Mouse (Mus musculus) heart, postnatal 0 days (tissue): ENCODE results near the gene Lrrc8e. TPM values are rescaled to one million over a fixed set of nuclear protein-coding genes. Genes with fewer than 3 reads are reported as not detected.

ENCODE experiments used
- ATAC-seq: fragments of 200-750 bp; cut with Nextera tagmentation; 2 replicates; pipeline ENCODE4 v1.8.0; 2017; ENCODE audit warnings: low read depth, moderate number of reproducible peaks, moderate library complexity; ENCODE audit not compliant: insufficient read depth
- DNase-seq: peaks from one replicate; pipeline ENCODE4 v3.0.0-alpha.2; 2016; ENCODE audit warnings: low spot score
- H3K27ac ChIP-seq: fragments of 300-500 bp; sonication (generic); 2 replicates; pipeline ENCODE4 v1.5.1; 2014; ENCODE audit warnings: low read depth, mild to moderate bottlenecking
- H3K27me3 ChIP-seq: fragments of 300-500 bp; sonication (generic); 2 replicates; pipeline ENCODE4 v1.6.1; 2014; ENCODE audit warnings: low read length, mixed read lengths; ENCODE audit not compliant: control insufficient read depth, insufficient read depth
- H3K36me3 ChIP-seq: fragments of 300-500 bp; sonication (generic); replicated peaks from 2 replicates; pipeline ENCODE4 v1.6.1; 2014; ENCODE audit warnings: low read length, mixed read lengths; ENCODE audit not compliant: control insufficient read depth, insufficient read depth
- H3K4me1 ChIP-seq: fragments of 300-500 bp; sonication (generic); 2 replicates; pipeline ENCODE4 v1.6.1; 2014; ENCODE audit warnings: antibody characterized with exemption; ENCODE audit not compliant: control insufficient read depth, insufficient read depth
- H3K4me2 ChIP-seq: fragments of 300-500 bp; sonication (generic); 2 replicates; pipeline ENCODE4 v1.6.1; 2014; ENCODE audit warnings: low read depth, mild to moderate bottlenecking, low read length, moderate library complexity
- H3K4me3 ChIP-seq: fragments of 300-500 bp; sonication (generic); 2 replicates; pipeline ENCODE4 v1.5.1; 2014; ENCODE audit warnings: low read depth, low read length
- H3K9ac ChIP-seq: fragments of 300-500 bp; sonication (generic); replicated peaks from 2 replicates; pipeline ENCODE4 v1.6.1; 2014; ENCODE audit warnings: low read depth, low read length, mixed read lengths
- H3K9me3 ChIP-seq: fragments of 300-500 bp; sonication (generic); replicated peaks from 2 replicates; pipeline ENCODE4 v1.6.1; 2016; ENCODE audit warnings: low read length; ENCODE audit not compliant: control insufficient read depth
- CTCF ChIP-seq: IDR thresholded peaks from 2 replicates; pipeline ENCODE4 v1.5.1; 2016; ENCODE audit warnings: antibody characterized with exemption, control low read depth, low read depth
- EP300 ChIP-seq: IDR thresholded peaks from 2 replicates; pipeline ENCODE4 v1.6.1; 2016; ENCODE audit warnings: antibody characterized with exemption, low read depth
- WGBS: fragments of 180-500 bp; shearing (Covaris S2); extraction: QIAGEN DNeasy Blood & Tissue Kit; methylation state at CpG from one replicate; pipeline ENCODE4 v1.1.7; 2014; 5-methylcytosine and 5-hydroxymethylcytosine counted together
- polyA plus RNA-seq: library from polyadenylated mRNA; unstranded; fragments of >200 nt; fragmentation: Nextera tagmentation; extraction: Ambion mirVana; gene quantifications from 2 replicates; pipeline ENCODE4 v1.2.1, GENCODE M21; 2015
- total RNA-seq: library from RNA; depleted of rRNA; stranded (reverse); fragments of >200 nt; gene quantifications from 2 replicates; pipeline ENCODE4 v1.2.3, GENCODE M21; 2014; ENCODE audit warnings: low replicate concordance

Gene Lrrc8e
- total and polyA plus RNA-seq, 2 experiments from 2014 or later = 0.08 TPM

DNA sequence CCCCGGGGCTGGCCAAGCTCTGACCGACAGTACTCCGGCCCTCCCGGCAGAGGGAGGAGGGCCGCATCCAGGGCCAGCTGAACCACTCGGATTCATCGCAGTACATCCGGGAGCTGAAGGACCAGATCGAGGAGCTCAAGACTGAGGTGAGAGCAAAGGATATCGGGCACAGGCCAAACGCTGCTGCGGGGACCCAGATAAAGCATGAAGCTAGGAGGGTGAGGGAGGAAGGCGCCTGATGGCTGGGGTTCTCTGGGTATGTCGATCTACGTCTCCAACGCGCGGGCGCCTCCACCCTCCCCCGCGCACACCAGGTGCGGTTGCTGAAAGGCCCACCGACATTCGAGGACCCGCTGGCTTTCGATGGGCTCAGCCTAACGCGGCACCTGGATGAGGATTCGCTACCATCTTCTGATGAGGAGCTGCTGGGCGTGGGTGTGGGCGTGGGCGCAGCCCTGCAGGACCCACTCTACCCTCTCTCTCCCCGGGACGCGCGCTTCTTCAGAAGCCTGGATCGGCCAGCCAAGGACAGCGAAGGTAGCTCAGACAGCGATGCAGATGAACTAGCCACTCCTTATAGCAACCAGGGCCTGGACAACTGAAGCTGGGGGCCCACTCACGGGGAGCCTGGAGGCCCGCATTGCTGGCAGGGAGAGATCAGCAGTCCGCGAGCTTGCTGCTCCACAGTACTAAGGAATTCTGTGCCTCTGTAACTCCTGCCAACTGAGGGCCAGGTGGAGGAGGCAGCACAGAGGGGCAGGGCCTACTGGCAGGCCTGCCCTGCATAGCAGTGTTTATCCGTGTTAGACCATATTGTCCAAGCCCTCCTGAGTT lies 20.2 kb upstream of the Lrrc8e start:
- ATAC-seq = peak; percentile 45
- no peak for DNase-seq
- WGBS = 22% methylated on average over 44 of the region's 44 CpGs
- peaks cover 7% of the 10 kb centered on the region; the same call in 1 of the 2 replicates for H3K36me3 ChIP-seq
- TF ChIP-seq CTCF = no peak
- TF ChIP-seq EP300 = no peak
- no peak overlapping the region for H3K9ac ChIP-seq
- 0 out of 2 replicates have a peak, but pooled peaks cover 4% of the 10 kb centered on the region for H3K4me1 ChIP-seq
- H3K27me3 ChIP-seq = peaks cover 24% of the 10 kb centered on the region
- H3K4me3 ChIP-seq = no peak overlapping the region
- H3K27ac ChIP-seq = no peak overlapping the region
- peak overlapping the region; percentile 13; the same call in 1 of the 2 replicates for H3K4me2 ChIP-seq
- H3K9me3 ChIP-seq = no peaks in the 10 kb centered on the region

DNA sequence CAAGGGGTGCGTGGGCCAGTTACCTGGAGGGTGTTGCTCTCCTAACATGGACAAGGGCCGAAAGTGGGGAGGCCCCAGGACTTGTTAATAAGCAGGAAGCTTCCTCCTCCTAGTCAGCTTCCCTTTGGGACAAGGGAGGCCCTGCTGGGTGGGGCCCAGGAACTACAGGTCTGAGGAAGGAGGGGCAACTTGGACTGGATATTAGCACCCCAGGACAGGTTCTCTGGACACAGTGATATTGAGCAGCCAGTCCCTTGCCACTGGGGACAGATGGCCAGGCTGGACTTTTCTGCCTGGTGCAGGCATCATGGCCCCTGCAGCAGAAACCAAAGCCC lies 19.6 kb upstream of the Lrrc8e start:
- TF ChIP-seq CTCF (no peak), EP300 (no peak)
- Histone ChIP-seq H3K27ac (no peak overlapping the region), H3K4me2 (no peak overlapping the region), H3K4me3 (no peak overlapping the region), H3K4me1 (0 out of 2 replicates have a peak, but pooled peaks cover 4% of the 10 kb centered on the region), H3K36me3 (peaks cover 7% of the 10 kb centered on the region; the same call in 1 of the 2 replicates), H3K27me3 (peaks cover 24% of the 10 kb centered on the region), H3K9ac (no peak overlapping the region), H3K9me3 (no peaks in the 10 kb centered on the region)
- DNase-seq (no peak), ATAC-seq (peak; percentile 7; the same call in 1 of the 2 replicates)
- 75% methylated on average over 2 of the region's 2 CpGs for WGBS

DNA sequence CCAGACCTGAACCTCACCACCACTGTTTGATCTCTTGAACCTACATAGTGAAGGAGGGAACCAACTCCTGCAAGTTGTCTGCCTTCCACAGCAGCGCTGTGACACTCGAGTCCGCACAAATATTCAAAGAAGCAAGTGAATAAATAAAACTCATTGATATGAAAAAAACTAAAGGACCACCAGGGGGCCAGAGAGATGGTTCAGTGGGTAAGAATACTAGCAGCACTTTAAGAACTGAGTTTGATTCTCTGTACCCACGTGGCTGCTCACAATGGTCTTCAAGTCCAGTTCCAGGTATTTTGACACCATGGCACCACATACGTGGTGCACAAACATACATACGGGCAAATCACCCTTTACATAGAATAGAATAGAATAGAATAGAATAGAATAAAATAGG lies 15.5 kb upstream of the Lrrc8e start:
- Histone ChIP-seq H3K4me1 (peaks cover 18% of the 10 kb centered on the region; the same call in 1 of the 2 replicates), H3K4me2 (no peak overlapping the region), H3K4me3 (no peak overlapping the region), H3K27ac (no peak overlapping the region), H3K27me3 (peaks cover 37% of the 10 kb centered on the region), H3K9me3 (no peaks in the 10 kb centered on the region), H3K36me3 (no peaks in the 10 kb centered on the region), H3K9ac (no peak overlapping the region)
- ATAC-seq (no peak), DNase-seq (no peak)
- WGBS = 75% methylated on average over 6 of the region's 6 CpGs
- TF ChIP-seq CTCF = no peak
- no peak for TF ChIP-seq EP300

DNA sequence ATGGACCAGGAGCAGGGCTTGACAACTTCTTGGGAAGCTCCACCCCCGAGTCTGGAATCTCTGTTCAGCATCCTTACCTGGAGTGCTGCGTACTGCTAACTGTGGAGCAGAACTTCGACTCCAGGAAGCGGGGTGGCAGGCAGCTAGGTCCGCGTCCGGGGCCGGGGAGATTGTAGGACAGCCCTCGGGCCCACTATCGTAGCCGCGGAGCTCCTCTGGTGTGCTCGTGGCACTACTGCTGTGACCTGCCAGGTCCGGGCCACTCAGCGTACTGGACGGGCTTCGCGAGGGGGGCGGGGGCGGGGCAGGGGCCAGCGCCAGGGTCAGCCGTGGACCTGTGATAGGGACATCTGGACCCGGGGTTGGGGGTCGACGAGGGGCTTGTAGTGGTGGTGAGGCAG lies 13.8 kb upstream of the Lrrc8e start:
- DNase-seq (no peak), ATAC-seq (peak; percentile 8; the same call in 1 of the 2 replicates)
- Histone ChIP-seq H3K36me3 (no peaks in the 10 kb centered on the region), H3K4me2 (peak overlapping the region; percentile 57), H3K27me3 (peaks cover 51% of the 10 kb centered on the region), H3K9ac (no peak overlapping the region), H3K27ac (no peak overlapping the region), H3K4me1 (peaks cover 22% of the 10 kb centered on the region), H3K9me3 (no peaks in the 10 kb centered on the region), H3K4me3 (peak overlapping the region; percentile 41)
- TF ChIP-seq CTCF (no peak), EP300 (no peak)
- 2% methylated on average over 25 of the region's 25 CpGs for WGBS

DNA sequence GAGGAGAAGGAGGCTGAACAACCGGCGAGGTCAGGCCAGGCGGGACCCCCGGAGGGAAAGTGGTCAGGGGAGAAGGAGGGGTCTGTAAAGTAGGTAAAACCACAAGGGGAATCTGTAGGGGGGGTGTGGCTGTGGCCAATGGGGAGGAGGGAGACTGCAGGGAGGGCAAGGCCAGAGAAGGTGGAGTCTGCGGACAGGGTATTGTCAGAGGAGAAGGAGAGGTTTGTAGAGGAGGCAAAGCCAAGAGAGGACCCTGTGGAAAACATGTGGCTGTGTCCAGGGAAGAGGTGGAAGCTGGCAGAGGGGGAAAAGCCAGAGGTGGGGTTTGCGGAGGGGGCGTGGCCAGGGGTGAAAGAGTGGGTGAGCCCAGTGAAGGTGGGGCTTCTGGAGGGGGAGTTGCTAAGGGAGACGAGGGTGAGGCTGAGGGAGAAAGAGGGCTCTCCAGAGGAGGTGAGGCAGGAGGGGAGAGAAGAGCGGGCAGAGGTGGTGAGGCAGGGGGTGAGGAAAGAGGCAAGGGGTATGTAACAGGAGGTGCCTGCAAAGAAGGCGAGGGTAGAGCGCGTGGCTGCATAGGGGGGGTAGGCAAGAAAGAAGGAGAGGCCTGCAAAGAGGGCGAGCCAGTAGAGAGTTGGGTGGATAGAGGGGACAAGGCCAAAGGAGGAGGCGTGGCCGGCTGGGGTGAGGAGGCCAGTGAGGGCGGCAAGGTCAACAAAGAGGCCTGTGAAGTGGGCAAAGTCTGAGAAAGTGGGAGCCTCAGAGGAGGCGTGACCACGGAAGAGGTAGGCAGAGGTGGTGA lies 13.2 kb upstream of the Lrrc8e start:
- H3K27ac ChIP-seq = no peak overlapping the region
- H3K9ac ChIP-seq = no peak overlapping the region
- WGBS = 8% methylated on average over 18 of the region's 18 CpGs
- peak overlapping the region; percentile 41 for H3K4me3 ChIP-seq
- H3K4me2 ChIP-seq = peak overlapping the region; percentile 57
- ATAC-seq = peak; percentile 18
- H3K27me3 ChIP-seq = peaks cover 57% of the 10 kb centered on the region
- no peaks in the 10 kb centered on the region for H3K9me3 ChIP-seq
- no peak for DNase-seq
- H3K36me3 ChIP-seq = no peaks in the 10 kb centered on the region
- no peak for TF ChIP-seq CTCF
- peaks cover 22% of the 10 kb centered on the region for H3K4me1 ChIP-seq
